Mouse (Mus musculus): ENCODE measurements around the gene Top2a. TPM values are rescaled to one million over a fixed set of nuclear protein-coding genes. Genes with fewer than 3 reads are reported as not detected.
A peak's percentile ranks its signal among the peaks of the same experiment; 100 is the strongest.

Top2a gene
- polyA plus RNA-seq, 1 experiment = 59.2 TPM

- no peaks in the 10 kb centered on the region for H3K27me3 ChIP-seq (ENCODE audit: control insufficient read depth, insufficient read depth, low read length)
- H3K4me3 ChIP-seq (ENCODE audit: control insufficient read depth, insufficient read depth, low read length) = peak overlapping the region; percentile 82
- peak; percentile 93 for TF ChIP-seq POLR2A (IDR thresholded peaks at IDR 0.05; ENCODE audit: control insufficient read depth, extremely low read depth, insufficient read depth, low read length, poor library complexity)
- peak; percentile 62; the same call in 1 of the 2 replicates for TF ChIP-seq CTCF (IDR thresholded peaks at IDR 0.05; ENCODE audit: borderline replicate concordance, control insufficient read depth, extremely low read depth, insufficient read depth, low read length, poor library complexity)
- H3K36me3 ChIP-seq (ENCODE audit: control insufficient read depth, insufficient read depth, low read length) = no peaks in the 10 kb centered on the region
- peaks cover 54% of the 10 kb centered on the region for H3K4me1 ChIP-seq (replicated peaks; ENCODE audit: control insufficient read depth, insufficient read depth, low read length)
- peak; percentile 84 for DNase-seq
- peak overlapping the region; percentile 53; the same call in 1 of the 2 replicates for H3K27ac ChIP-seq (ENCODE audit: control insufficient read depth, insufficient read depth, low read length)
- WGBS = under 1% methylated on average over 42 of the region's 43 CpGs
These were observed 64.3 kb downstream of the Top2a start for GRCm38 (mm10) chr11:98959437-98960312.

- 95% methylated on average over 10 of the region's 10 CpGs for WGBS
- Histone ChIP-seq H3K36me3 (ENCODE audit: control insufficient read depth, insufficient read depth, low read length) (no peaks in the 10 kb centered on the region), H3K27ac (ENCODE audit: control insufficient read depth, insufficient read depth, low read length) (no peak overlapping the region), H3K4me1 (replicated peaks; ENCODE audit: control insufficient read depth, insufficient read depth, low read length) (peaks cover 52% of the 10 kb centered on the region), H3K27me3 (ENCODE audit: control insufficient read depth, insufficient read depth, low read length) (no peaks in the 10 kb centered on the region), H3K4me3 (ENCODE audit: control insufficient read depth, insufficient read depth, low read length) (no peak overlapping the region)
- DNase-seq = no peak
- TF ChIP-seq POLR2A (IDR thresholded peaks at IDR 0.05; ENCODE audit: control insufficient read depth, extremely low read depth, insufficient read depth, low read length, poor library complexity) (no peak), CTCF (IDR thresholded peaks at IDR 0.05; ENCODE audit: borderline replicate concordance, control insufficient read depth, extremely low read depth, insufficient read depth, low read length, poor library complexity) (no peak)
These were observed 67.6 kb downstream of the Top2a start for GRCm38 (mm10) chr11:98956340-98956739.

GRCm38 (mm10) chr11:98955707-98956235 is 68.2 kb downstream of the Top2a start:
- no peak overlapping the region for H3K4me3 ChIP-seq (ENCODE audit: control insufficient read depth, insufficient read depth, low read length)
- DNase-seq = no peak
- 58% methylated on average over 7 of the region's 7 CpGs for WGBS
- TF ChIP-seq CTCF (IDR thresholded peaks at IDR 0.05; ENCODE audit: borderline replicate concordance, control insufficient read depth, extremely low read depth, insufficient read depth, low read length, poor library complexity) = no peak
- TF ChIP-seq POLR2A (IDR thresholded peaks at IDR 0.05; ENCODE audit: control insufficient read depth, extremely low read depth, insufficient read depth, low read length, poor library complexity) = no peak
- peaks cover 50% of the 10 kb centered on the region for H3K4me1 ChIP-seq (replicated peaks; ENCODE audit: control insufficient read depth, insufficient read depth, low read length)
- no peaks in the 10 kb centered on the region for H3K27me3 ChIP-seq (ENCODE audit: control insufficient read depth, insufficient read depth, low read length)
- no peaks in the 10 kb centered on the region for H3K36me3 ChIP-seq (ENCODE audit: control insufficient read depth, insufficient read depth, low read length)
- H3K27ac ChIP-seq (ENCODE audit: control insufficient read depth, insufficient read depth, low read length) = no peak overlapping the region

GRCm38 (mm10) chr11:98954801-98955706 is 68.9 kb downstream of the Top2a start:
- Histone ChIP-seq H3K27ac (ENCODE audit: control insufficient read depth, insufficient read depth, low read length) (no peak overlapping the region), H3K4me3 (ENCODE audit: control insufficient read depth, insufficient read depth, low read length) (no peak overlapping the region), H3K4me1 (replicated peaks; ENCODE audit: control insufficient read depth, insufficient read depth, low read length) (peaks cover 56% of the 10 kb centered on the region), H3K36me3 (ENCODE audit: control insufficient read depth, insufficient read depth, low read length) (no peaks in the 10 kb centered on the region), H3K27me3 (ENCODE audit: control insufficient read depth, insufficient read depth, low read length) (no peaks in the 10 kb centered on the region)
- WGBS = 55% methylated on average over 17 of the region's 17 CpGs
- DNase-seq = no peak
- no peak for TF ChIP-seq CTCF (IDR thresholded peaks at IDR 0.05; ENCODE audit: borderline replicate concordance, control insufficient read depth, extremely low read depth, insufficient read depth, low read length, poor library complexity)
- no peak for TF ChIP-seq POLR2A (IDR thresholded peaks at IDR 0.05; ENCODE audit: control insufficient read depth, extremely low read depth, insufficient read depth, low read length, poor library complexity)

GRCm38 (mm10) chr11:98954373-98954772 is 69.6 kb downstream of the Top2a start:
- Histone ChIP-seq H3K4me1 (replicated peaks; ENCODE audit: control insufficient read depth, insufficient read depth, low read length) (peaks cover 57% of the 10 kb centered on the region), H3K27me3 (ENCODE audit: control insufficient read depth, insufficient read depth, low read length) (no peaks in the 10 kb centered on the region), H3K36me3 (ENCODE audit: control insufficient read depth, insufficient read depth, low read length) (no peaks in the 10 kb centered on the region), H3K4me3 (ENCODE audit: control insufficient read depth, insufficient read depth, low read length) (no peak overlapping the region), H3K27ac (ENCODE audit: control insufficient read depth, insufficient read depth, low read length) (no peak overlapping the region; the same call in 1 of the 2 replicates)
- peak; percentile 73 for DNase-seq
- TF ChIP-seq CTCF (IDR thresholded peaks at IDR 0.05; ENCODE audit: borderline replicate concordance, control insufficient read depth, extremely low read depth, insufficient read depth, low read length, poor library complexity) (peak; percentile 84), POLR2A (IDR thresholded peaks at IDR 0.05; ENCODE audit: control insufficient read depth, extremely low read depth, insufficient read depth, low read length, poor library complexity) (no peak)
- 29% methylated on average over 10 of the region's 10 CpGs for WGBS

GRCm38 (mm10) chr11:98953835-98954320 is 70.1 kb downstream of the Top2a start:
- DNase-seq = no peak
- no peak overlapping the region; the same call in 1 of the 2 replicates for H3K27ac ChIP-seq (ENCODE audit: control insufficient read depth, insufficient read depth, low read length)
- H3K36me3 ChIP-seq (ENCODE audit: control insufficient read depth, insufficient read depth, low read length) = no peaks in the 10 kb centered on the region
- H3K4me1 ChIP-seq (replicated peaks; ENCODE audit: control insufficient read depth, insufficient read depth, low read length) = peaks cover 61% of the 10 kb centered on the region
- 57% methylated on average over 13 of the region's 13 CpGs for WGBS
- no peak overlapping the region for H3K4me3 ChIP-seq (ENCODE audit: control insufficient read depth, insufficient read depth, low read length)
- no peak for TF ChIP-seq CTCF (IDR thresholded peaks at IDR 0.05; ENCODE audit: borderline replicate concordance, control insufficient read depth, extremely low read depth, insufficient read depth, low read length, poor library complexity)
- TF ChIP-seq POLR2A (IDR thresholded peaks at IDR 0.05; ENCODE audit: control insufficient read depth, extremely low read depth, insufficient read depth, low read length, poor library complexity) = no peak
- H3K27me3 ChIP-seq (ENCODE audit: control insufficient read depth, insufficient read depth, low read length) = no peaks in the 10 kb centered on the region
